19 mouse cellular contexts compared by ENCODE assay signal in genomic region chr5:26185417-26185816, GRCm38 (mm10).
A peak's percentile ranks its signal among the peaks of the same experiment; 100 is the strongest.
DNase-seq lines count a peak whose midpoint lies in the region; ATAC-seq and TF ChIP-seq lines count a peak whose summit lies in the region.
"Had no signal": no experiment of that assay in that cellular context is flagged by ENCODE, and none has a peak within 500 bp of the region (broad histone marks: within the 10 kb centered on the region; RNA-seq: fewer than 3 reads in every experiment).

No protein-coding gene starts in this region.

- 0 out of 2 replicates have a peak, but pooled peaks have one; percentile 22 for ATAC-seq in heart, embryonic 15.5 days (replicated peaks; ENCODE audit: insufficient number of reproducible peaks, insufficient read depth, low FRiP score, low read depth)
- ATAC-seq in heart, embryonic 11.5 days (replicated peaks; ENCODE audit: insufficient number of reproducible peaks, low FRiP score, low TSS enrichment) = no peak
- peak; percentile 84 for ATAC-seq in midbrain, embryonic 11.5 days (ENCODE audit: low FRiP score)
- ATAC-seq in midbrain, postnatal 0 days (ENCODE audit: low FRiP score) = no peak
- peak; percentile 71 for ATAC-seq in midbrain, embryonic 12.5 days (ENCODE audit: low FRiP score, low read depth)
- 0 out of 2 replicates have a peak, but pooled peaks have one; percentile 36 for ATAC-seq in neural tube, embryonic 13.5 days (ENCODE audit: low read depth)
- ATAC-seq: forebrain, embryonic 13.5 days; forebrain, postnatal 0 days had no signal

- peak; percentile 85 for DNase-seq in midbrain, embryonic 11.5 days (ENCODE audit: low spot score, missing footprints)
- DNase-seq in midbrain, postnatal 0 days (ENCODE audit: low spot score) = no peak
- no peak for DNase-seq in thymus, postnatal 14 days
- DNase-seq in frontal cortex, postnatal 36 days (ENCODE audit: low spot score in 2 of 2) = no peak
- DNase-seq: adrenal gland, postnatal 10 days; cerebellum, adult 18-20 months; cerebellum, adult 9-11 months; cerebellum, postnatal 36 days; forebrain, postnatal 0 days; gastrocnemius, adult 2 months; gastrocnemius, postnatal 25 days; heart, postnatal 14 days had no signal

- H3K9ac ChIP-seq in heart, embryonic 15.5 days = no peak overlapping the region
- no peak overlapping the region for H3K9ac ChIP-seq in heart, embryonic 11.5 days (ENCODE audit: low read depth, low read length)
- no peak overlapping the region for H3K9ac ChIP-seq in midbrain, embryonic 11.5 days (ENCODE audit: low read length)
- no peak overlapping the region for H3K9ac ChIP-seq in midbrain, postnatal 0 days (replicated peaks; ENCODE audit: low read length, poor library complexity, severe bottlenecking)
- no peak overlapping the region for H3K9ac ChIP-seq in midbrain, embryonic 12.5 days (replicated peaks)
- no peak overlapping the region for H3K9ac ChIP-seq in neural tube, embryonic 13.5 days
- H3K9ac ChIP-seq: embryonic facial prominence, embryonic 13.5 days; forebrain, embryonic 13.5 days; forebrain, postnatal 0 days; hindbrain, embryonic 14.5 days had no signal

- no peak overlapping the region for H3K27ac ChIP-seq in heart, embryonic 15.5 days
- H3K27ac ChIP-seq in heart, embryonic 11.5 days (ENCODE audit: low read depth, low read length) = no peak overlapping the region
- no peak overlapping the region for H3K27ac ChIP-seq in midbrain, embryonic 11.5 days (ENCODE audit: low read depth, low read length)
- no peak overlapping the region for H3K27ac ChIP-seq in midbrain, postnatal 0 days (ENCODE audit: low read depth, low read length)
- H3K27ac ChIP-seq in midbrain, embryonic 12.5 days (replicated peaks) = 0 out of 2 replicates have a peak overlapping the region, but pooled peaks have one; percentile 3
- H3K27ac ChIP-seq in neural tube, embryonic 13.5 days (replicated peaks) = no peak overlapping the region
- H3K27ac ChIP-seq: embryonic facial prominence, embryonic 13.5 days; forebrain, embryonic 13.5 days; gastrocnemius, adult 2 months; hindbrain, embryonic 14.5 days had no signal

- H3K4me1 ChIP-seq in heart, embryonic 15.5 days (replicated peaks) = no peaks in the 10 kb centered on the region
- peaks cover 2% of the 10 kb centered on the region; the same call in 1 of the 2 replicates for H3K4me1 ChIP-seq in heart, embryonic 11.5 days (ENCODE audit: control insufficient read depth, insufficient read depth, low read length)
- peaks cover 16% of the 10 kb centered on the region for H3K4me1 ChIP-seq in midbrain, embryonic 11.5 days (ENCODE audit: control insufficient read depth, insufficient read depth, low read length)
- 0 out of 2 replicates have a peak, but pooled peaks cover 5% of the 10 kb centered on the region for H3K4me1 ChIP-seq in midbrain, postnatal 0 days (ENCODE audit: insufficient read depth, low read length)
- H3K4me1 ChIP-seq in midbrain, embryonic 12.5 days = no peaks in the 10 kb centered on the region; the same call in 1 of the 2 replicates
- H3K4me1 ChIP-seq in neural tube, embryonic 13.5 days (replicated peaks) = peaks cover 2% of the 10 kb centered on the region; the same call in 1 of the 2 replicates
- H3K4me1 ChIP-seq: embryonic facial prominence, embryonic 13.5 days; forebrain, embryonic 13.5 days had no signal

- no peaks in the 10 kb centered on the region for H3K27me3 ChIP-seq in heart, embryonic 15.5 days
- no peaks in the 10 kb centered on the region for H3K27me3 ChIP-seq in heart, embryonic 11.5 days (ENCODE audit: control insufficient read depth, insufficient read depth, low read length)
- H3K27me3 ChIP-seq in midbrain, embryonic 11.5 days (ENCODE audit: control insufficient read depth, insufficient read depth, low read length) = no peaks in the 10 kb centered on the region
- no peaks in the 10 kb centered on the region for H3K27me3 ChIP-seq in midbrain, postnatal 0 days (ENCODE audit: insufficient read depth, low read length)
- peaks cover 9% of the 10 kb centered on the region; the same call in 1 of the 2 replicates for H3K27me3 ChIP-seq in midbrain, embryonic 12.5 days
- H3K27me3 ChIP-seq in neural tube, embryonic 13.5 days = no peaks in the 10 kb centered on the region
- H3K27me3 ChIP-seq: embryonic facial prominence, embryonic 13.5 days; forebrain, embryonic 13.5 days had no signal

- H3K4me2 ChIP-seq in heart, embryonic 15.5 days = no peak overlapping the region
- H3K4me2 ChIP-seq in heart, embryonic 11.5 days = no peak overlapping the region
- H3K4me2 ChIP-seq in midbrain, embryonic 11.5 days = no peak overlapping the region
- H3K4me2 ChIP-seq in midbrain, postnatal 0 days (ENCODE audit: low read depth, low read length, poor library complexity, severe bottlenecking) = no peak overlapping the region
- H3K4me2 ChIP-seq in midbrain, embryonic 12.5 days (replicated peaks) = no peak overlapping the region
- H3K4me2 ChIP-seq in neural tube, embryonic 13.5 days = no peak overlapping the region
- H3K4me2 ChIP-seq: embryonic facial prominence, embryonic 13.5 days; forebrain, embryonic 13.5 days; hindbrain, embryonic 14.5 days had no signal

- WGBS in heart, embryonic 15.5 days = 30% methylated on average over 5 of the region's 5 CpGs
- 29% methylated on average over 5 of the region's 5 CpGs for WGBS in heart, embryonic 11.5 days (ENCODE audit: insufficient replicate concordance)
- WGBS in midbrain, embryonic 11.5 days = 7% methylated on average over 5 of the region's 5 CpGs
- WGBS in midbrain, postnatal 0 days = 14% methylated on average over 5 of the region's 5 CpGs
- WGBS in midbrain, embryonic 12.5 days = 10% methylated on average over 5 of the region's 5 CpGs
- 7% methylated on average over 5 of the region's 5 CpGs for WGBS in neural tube, embryonic 13.5 days

- H3K36me3 ChIP-seq in heart, embryonic 15.5 days = no peaks in the 10 kb centered on the region
- no peaks in the 10 kb centered on the region for H3K36me3 ChIP-seq in heart, embryonic 11.5 days (ENCODE audit: control insufficient read depth, insufficient read depth, low read length)
- H3K36me3 ChIP-seq in midbrain, embryonic 11.5 days (ENCODE audit: control insufficient read depth, insufficient read depth, low read length) = no peaks in the 10 kb centered on the region
- no peaks in the 10 kb centered on the region for H3K36me3 ChIP-seq in midbrain, postnatal 0 days (ENCODE audit: insufficient read depth, low read length)
- H3K36me3 ChIP-seq in midbrain, embryonic 12.5 days = no peaks in the 10 kb centered on the region
- no peaks in the 10 kb centered on the region for H3K36me3 ChIP-seq in neural tube, embryonic 13.5 days
- H3K36me3 ChIP-seq: embryonic facial prominence, embryonic 13.5 days had no signal

- TF ChIP-seq CTCF in midbrain, postnatal 0 days (IDR thresholded peaks at IDR 0.05) = no peak

- H3K4me3 ChIP-seq in heart, embryonic 15.5 days = no peak overlapping the region
- no peak overlapping the region for H3K4me3 ChIP-seq in heart, embryonic 11.5 days (ENCODE audit: low read depth, low read length)
- no peak overlapping the region for H3K4me3 ChIP-seq in midbrain, embryonic 11.5 days (ENCODE audit: low read depth, low read length)
- no peak overlapping the region for H3K4me3 ChIP-seq in midbrain, postnatal 0 days (ENCODE audit: low read depth, low read length)
- H3K4me3 ChIP-seq in midbrain, embryonic 12.5 days = no peak overlapping the region
- H3K4me3 ChIP-seq in neural tube, embryonic 13.5 days = no peak overlapping the region
- H3K4me3 ChIP-seq: embryonic facial prominence, embryonic 13.5 days; forebrain, embryonic 13.5 days; gastrocnemius, adult 2 months had no signal

- H3K9me3 ChIP-seq in heart, embryonic 15.5 days (replicated peaks) = no peaks in the 10 kb centered on the region
- H3K9me3 ChIP-seq in heart, embryonic 11.5 days (replicated peaks; ENCODE audit: control insufficient read depth, low read length) = no peaks in the 10 kb centered on the region
- no peaks in the 10 kb centered on the region for H3K9me3 ChIP-seq in midbrain, embryonic 11.5 days (ENCODE audit: control insufficient read depth, low read length)
- H3K9me3 ChIP-seq in midbrain, postnatal 0 days (ENCODE audit: low read length) = no peaks in the 10 kb centered on the region
- no peaks in the 10 kb centered on the region for H3K9me3 ChIP-seq in midbrain, embryonic 12.5 days
- no peaks in the 10 kb centered on the region for H3K9me3 ChIP-seq in neural tube, embryonic 13.5 days
- H3K9me3 ChIP-seq: embryonic facial prominence, embryonic 13.5 days; forebrain, embryonic 13.5 days had no signal

Comparison
In these comparisons a context has a peak if more than half of its experiments do, and no peak if none do; other contexts are left out.
1. ATAC-seq: peak in heart, embryonic 15.5 days (single experiment), midbrain, embryonic 11.5 days (single experiment), midbrain, embryonic 12.5 days (single experiment) and neural tube, embryonic 13.5 days (single experiment); none in heart, embryonic 11.5 days (single experiment) and midbrain, postnatal 0 days (single experiment).